Mouse (Mus musculus) 416B (cell line): ENCODE data around the gene Tmem273.

ENCODE experiments used
- DNase-seq: peaks from one replicate; pipeline ENCODE4 v3.0.0; 2011; ENCODE audit warnings: low read depth

Gene Tmem273

DNA sequence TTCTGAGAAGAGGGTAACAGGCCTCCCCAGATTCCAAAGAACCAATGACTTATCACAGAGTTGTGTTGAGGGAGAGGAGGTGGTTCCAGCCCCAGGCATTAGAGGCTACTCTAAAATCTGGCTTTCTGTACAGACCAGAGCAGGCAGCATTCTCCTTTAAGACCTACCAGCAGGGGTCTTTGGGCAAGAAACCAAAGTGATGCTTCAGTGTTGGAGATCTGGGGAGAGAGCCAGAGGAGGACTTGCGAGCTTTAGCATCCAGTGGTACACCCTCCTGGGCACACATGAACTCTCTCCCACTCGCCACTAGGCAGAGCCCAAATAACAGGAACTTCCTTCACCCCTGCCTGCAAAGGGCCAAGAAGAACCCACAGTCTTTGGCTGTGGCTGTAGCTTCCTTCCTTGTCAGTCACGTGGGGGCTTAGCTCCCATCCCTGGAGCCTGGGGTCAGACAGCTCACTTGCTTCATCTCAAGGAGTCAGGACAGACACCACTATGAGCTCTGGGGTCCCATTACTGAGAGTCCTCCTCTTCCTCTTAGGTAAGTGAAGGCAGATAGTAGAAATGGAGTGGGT, at the start of gene Tmem273:
TSS of gene Tmem273 (plus strand) at position 408 of the 575 bp plus-strand sequence.
- peak; percentile 94 for DNase-seq

DNA sequence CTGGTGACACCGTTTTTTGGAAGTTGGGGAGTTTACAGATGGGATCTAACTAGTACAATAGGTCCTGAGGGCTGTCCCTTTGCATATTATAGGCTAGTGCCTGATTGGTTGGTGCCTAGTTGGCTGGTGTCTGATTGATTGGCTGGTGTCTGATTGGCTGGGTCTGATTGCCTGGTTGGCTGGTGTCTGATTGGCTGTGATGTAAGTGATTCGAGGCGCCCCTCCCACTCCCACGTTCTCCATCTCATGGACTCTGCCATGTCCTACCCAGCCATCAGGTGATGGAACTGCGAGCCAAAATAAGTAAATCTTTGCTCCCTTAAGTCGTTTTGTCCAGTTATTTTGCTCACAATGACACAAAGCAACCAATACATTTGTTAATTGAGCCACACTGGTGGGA, 49.2 kb upstream of the Tmem273 start:
- DNase-seq: no peak

DNA sequence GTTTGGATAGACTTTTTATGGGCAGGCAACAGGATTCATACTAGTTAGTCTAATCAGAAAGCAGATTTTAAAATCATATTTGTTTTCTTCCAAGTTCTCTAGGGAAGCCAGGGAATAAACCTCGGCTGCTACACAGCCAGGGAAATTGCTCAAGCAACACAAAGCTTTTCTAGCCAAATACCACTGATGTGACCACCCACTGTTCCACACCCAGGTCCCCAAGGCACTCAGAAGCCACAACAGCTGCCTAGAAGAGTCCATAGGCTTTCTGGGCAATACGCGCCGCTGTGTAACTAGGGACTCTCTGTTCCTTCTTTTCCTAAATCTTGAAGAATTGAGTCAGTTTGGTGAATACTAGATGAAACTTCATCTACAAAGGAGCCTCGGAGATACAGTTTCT, 47.2 kb upstream of the Tmem273 start:
- DNase-seq: no peak

DNA sequence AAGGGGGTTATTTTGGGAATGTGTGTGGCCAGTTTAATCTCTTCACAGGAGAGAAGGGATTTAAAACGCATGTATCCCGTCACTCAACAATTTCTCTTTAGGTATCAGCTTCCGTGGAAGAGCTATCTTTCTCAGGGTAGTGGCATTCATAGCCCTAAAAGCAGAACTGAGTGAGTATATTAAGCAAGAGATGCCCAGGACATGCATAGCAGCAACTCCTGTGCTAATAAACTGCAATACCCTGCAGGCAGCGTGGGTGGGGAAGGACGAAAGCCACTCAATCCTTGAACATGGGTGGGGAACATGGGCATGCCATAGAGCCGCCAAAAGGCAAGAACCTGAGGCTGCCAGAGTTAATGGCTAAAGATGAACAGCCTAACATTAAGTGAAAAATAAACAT, 37.2 kb upstream of the Tmem273 start:
- DNase-seq: no peak

DNA sequence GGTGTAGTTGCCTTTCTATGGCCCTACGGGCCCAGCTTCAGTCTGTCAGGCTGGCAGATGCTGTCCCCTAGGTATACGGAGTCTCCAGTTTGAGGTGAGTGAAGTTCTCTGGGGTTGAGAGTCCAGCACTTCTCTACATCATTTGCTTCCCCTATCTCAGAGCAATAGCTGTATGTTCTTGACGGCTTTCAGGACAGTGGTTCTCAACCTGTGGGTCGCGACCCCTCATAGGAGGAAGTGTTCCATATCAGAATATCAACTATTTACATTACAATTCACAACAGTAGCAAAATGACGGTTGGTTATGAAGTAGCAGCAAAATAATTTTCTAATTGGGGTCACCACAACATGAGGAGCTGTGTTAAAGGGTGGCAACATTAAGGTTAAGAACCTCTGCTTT, 35.0 kb upstream of the Tmem273 start:
- DNase-seq: no peak

DNA sequence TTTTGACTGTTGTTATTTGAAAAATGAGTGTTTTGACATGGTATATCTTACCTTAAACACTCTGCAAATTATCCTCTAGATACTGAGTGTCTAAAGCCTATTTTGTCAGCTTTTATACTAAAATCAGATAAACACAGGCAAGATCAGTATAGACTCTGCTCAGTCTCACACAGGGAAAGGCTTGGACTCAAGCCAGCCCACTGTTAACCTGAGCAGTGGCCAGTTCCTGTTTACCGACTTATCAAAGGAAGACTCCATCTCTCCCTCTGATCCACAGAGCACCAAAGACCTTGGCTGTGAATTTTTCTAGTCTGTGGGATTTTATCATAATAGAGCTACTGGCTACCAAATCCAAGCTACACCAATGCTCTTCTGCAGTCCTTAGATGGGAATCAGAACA, 31.5 kb upstream of the Tmem273 start:
- peak; percentile 13 for DNase-seq

DNA sequence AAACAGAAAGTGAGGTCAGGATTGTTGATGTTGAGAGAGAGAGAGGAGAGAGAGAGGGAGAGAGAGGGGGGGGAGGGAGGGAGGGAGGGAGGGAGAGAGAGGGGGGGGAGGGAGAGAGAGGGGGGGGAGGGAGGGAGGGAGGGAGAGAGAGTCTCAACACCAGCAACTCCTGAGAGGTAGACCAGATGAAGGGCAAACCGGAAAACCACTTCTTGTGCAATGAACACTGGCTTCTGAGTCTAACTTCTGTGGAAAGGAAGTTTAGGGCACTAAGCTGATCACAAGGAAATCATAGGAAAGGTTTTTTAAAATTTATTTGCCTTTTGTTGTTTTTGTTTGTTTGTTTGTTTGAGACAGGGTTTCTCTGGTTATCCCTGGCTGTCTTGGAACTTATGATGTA, 23.6 kb upstream of the Tmem273 start:
- DNase-seq: peak; percentile 88

DNA sequence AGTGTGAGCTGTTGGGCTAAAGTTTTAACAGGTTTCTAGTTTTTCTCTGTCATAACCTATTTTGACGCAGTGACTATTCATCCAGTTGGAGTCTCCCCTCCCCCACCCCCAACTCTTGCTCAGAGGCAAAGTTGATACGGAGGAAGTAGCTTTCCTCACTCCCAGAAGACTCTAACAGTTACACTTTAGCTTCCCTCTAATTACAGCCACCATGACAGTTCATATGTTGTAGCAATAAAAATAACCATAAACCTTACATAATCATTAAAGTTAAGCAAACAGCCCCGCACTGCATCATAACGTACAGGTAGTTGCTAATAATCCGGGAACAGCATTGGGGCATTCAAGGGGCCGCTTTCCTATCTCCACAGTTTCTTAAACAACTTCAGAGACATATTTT, 15.2 kb upstream of the Tmem273 start:
- peak; percentile 16 for DNase-seq

DNA sequence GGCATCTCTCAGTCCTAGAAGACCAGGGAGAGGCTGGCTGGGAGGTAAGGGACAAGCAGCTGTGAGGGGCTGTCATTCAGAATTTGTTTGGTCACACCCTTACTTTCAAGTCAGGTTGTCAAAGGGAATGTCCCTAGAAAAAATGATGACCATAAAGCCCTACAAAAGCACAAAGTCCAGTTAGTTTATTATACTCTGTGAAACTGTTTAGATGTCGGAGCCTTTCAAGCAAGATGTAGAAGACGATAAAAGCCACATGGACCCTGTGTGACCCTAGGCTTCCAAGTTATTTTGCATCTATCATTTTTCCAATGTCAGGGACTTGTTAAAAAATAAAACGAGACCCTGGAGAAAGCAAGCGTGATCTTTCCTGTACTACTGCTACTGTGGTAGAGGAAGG, 13.7 kb upstream of the Tmem273 start:
- no peak for DNase-seq

DNA sequence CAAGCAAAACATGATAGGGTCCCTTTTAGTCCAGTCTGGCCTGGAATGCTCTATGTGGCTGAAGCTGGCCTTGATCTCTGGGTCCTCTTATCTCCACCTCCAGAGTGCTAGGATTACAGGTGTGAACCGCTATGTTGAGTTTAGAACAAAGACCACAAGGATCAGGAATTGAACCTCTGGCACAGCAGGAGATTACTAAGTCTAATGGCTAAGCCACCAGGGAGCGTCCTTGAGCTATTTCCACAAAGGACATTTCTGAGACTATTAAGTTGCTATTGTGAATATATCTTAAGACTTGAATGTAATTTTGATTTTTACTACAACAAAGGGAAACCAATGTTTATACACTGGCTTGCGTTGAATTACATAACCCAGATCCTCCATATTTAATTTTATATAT, 13.0 kb upstream of the Tmem273 start:
- peak; percentile 67 for DNase-seq

DNA sequence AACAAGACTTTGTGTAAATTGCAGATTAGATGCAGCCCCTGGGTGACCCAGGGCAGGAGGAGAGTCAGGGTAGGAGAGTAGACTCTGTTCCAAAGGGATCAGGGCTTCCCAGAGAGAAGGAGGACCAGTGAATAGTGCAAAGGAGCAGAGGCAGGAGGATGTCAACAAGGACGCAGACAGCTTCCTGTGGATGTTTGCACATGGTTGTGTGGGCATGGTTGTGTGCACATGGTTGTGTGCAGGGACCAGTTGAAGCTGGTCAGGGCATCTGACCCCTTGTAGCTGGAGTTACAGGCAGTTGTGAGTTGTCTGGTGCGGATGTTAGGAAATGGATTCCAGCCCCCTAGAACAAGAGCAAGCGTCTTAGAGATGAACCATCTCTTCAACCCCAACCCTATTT, 12.3 kb upstream of the Tmem273 start:
- DNase-seq: no peak

DNA sequence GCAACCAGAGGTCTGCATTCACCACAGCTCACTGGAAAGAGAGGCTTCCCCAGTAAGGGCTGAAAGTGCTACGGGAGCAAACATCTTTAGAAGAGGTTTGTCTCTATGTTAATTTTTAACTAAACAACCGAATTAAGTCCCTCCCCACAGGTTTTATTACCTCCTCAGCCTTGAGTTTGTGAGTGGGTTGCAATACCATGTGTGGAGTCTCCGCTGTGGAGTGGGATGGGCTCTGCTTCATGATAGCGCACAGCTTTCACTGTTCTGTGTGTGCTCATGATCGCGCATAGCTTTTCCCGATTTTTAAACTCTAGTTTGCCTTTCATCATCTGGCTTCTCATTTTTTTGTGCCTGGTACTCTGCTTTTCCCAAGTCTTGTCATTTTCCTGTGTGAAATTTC, 9.7 kb upstream of the Tmem273 start:
- no peak for DNase-seq

DNA sequence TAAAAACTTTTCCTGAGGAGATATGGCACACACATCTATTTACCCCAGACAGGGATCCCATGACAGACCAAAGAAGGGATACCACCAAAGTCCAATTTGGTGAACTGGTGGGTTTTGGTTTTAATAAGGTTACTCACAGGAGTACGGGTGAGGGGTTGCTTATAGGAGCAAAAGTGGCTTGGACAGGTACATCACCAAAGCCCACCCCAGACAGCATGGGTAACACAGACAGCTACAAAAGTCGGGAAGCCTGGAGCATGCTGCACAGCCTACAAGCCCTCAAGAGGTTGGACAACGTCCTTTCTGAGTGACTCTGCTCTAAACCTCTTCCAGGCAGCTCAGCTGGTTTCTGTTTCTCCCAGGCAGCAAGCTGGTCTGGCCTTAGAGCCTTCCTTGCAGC, 7.4 kb upstream of the Tmem273 start:
- DNase-seq: no peak

DNA sequence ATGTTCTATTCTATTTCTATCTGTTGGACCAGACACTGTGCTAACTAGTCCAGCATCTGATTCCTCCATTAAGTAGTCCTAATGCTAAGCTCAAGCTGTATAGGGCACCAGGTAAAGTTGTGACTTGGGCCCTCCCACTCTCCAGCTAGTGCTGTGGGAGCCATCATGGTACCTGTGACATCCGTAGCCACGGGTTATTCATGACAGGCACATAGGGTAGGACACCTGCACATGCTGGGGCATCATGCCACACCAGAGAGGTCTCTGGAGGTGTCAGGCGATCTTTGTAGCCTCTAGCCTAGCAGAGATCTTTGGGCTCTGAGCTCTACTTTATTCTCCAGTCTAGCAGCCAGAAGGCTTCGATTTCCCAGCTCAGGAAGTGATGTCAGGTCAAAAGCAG, 2.9 kb upstream of the Tmem273 start:
- peak; percentile 58 for DNase-seq

DNA sequence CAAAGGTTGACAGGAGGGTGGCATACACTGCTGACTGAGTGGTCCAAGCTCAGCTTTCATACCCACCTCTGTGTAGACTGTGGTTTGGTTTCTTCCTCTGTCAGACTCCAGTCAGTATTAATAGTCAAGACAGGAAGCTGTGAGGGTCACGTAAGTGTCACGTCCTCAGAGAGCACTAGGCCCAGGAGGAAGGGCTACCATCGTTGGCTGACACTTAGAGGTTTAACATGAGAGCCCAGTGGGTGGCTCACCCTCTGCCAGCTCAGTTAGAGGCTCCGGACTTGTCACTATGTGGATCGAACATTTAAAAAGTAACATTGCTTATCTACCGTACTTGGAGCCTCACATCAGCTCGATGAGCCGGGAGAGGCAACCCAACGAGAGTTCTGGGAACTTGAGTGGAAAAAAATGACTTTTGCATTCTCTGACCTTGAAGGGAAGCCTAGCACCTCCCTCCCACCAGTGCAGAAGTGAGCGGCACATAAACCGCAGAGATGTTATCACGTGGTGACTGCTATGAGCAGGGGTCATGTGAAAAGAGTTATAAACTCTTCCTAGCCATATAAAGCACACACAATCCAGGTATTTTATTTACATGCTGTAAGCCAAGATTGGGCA, 1.5 kb upstream of the Tmem273 start:
- DNase-seq: peak; percentile 91

DNA sequence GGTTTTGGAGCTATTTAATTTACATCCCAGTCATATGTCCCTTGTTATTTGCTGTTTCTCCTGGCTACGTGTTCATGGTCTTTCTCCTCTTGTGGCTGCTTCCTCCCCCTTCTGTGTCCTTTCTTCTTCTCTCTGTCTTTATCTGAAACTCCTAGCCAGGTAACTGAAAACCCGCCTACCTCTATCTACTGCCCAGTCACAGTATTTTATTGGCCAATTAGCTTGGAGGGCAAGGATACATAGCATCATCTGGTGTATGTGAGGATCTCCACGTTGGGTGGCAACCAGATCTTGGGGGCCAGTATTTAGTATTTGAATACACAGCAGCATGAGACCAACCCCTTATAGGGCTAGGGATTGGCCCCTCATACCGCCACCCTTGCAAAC, 1.0 kb upstream of the Tmem273 start:
- DNase-seq: no peak

DNA sequence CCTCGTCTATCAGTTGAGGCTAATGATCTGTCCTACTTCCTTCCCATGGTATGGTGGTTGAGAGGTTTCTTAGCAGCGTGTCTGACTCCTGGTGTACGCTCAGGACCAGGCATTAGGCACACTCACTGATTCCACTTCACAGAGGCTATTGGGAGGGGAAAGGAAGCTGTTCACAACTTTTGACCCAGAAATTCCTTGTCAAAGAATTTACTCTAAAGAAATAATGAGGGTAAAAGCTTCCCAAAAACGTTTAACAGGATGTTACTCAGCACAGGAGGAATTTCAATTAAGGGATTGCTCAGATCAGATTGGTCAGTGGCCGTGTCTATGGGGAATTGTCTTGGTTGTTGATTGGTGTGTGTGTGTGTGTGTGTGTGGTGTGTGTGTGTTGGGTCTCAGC, 1.9 kb downstream of the Tmem273 start:
- no peak for DNase-seq

DNA sequence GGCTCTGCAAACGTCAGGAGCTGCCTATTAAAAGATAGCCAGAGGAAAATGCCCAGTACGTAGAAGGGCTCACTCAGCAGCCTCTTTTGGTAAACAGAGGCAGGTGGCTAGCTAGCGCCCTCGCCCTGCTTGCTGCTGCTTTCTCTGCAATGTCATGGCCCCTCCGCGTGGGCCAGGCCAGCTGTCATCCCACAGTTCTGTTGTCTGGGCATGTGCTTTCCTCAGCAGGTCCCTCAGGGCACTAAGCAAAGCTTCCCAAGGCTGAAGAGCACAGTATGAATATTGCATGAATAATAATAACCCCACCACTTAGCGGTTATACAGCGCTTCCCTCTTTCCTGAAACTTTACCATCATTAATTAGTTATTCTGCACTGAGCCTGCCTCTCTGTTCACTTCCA, 10.6 kb downstream of the Tmem273 start:
- DNase-seq: no peak

DNA sequence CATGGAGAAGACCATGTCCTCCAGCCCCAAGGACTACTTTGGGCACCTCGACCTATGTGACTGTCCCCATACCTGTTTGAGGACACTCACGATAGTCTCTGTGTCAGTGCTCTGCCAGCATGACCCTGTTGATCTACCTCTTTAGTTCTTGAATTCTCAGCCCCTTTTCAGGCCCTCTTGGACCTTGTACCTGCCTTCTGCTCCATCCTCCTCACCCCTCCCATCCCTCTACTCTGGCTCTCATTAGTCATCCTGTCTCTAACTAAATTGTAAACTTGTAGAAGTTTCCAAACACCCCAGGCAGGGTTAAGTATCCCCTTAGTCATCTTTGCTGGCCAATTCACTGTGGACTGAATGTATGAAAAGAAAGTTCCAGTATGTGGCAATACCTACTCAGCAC, 12.0 kb downstream of the Tmem273 start:
- DNase-seq: peak; percentile 81

DNA sequence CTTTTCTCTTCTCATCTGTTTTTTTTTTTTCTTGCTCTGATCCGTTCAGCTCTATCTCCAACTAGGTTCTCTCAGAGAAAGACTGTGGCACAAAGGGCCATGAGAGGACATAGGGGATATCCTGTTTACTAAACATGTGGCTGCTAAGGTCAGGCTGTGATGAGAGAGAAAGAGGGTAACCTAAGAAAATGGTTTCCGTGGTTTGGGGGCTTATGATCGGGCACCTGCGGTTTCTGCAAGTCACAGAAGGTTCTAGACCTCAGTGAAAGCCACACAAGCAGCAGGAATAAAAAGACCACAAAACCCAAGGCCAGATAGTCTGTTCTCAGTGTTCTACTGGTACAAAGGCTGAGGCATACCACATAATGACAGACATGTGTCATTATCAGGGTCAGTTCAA, 12.6 kb downstream of the Tmem273 start:
- peak; percentile 93 for DNase-seq

DNA sequence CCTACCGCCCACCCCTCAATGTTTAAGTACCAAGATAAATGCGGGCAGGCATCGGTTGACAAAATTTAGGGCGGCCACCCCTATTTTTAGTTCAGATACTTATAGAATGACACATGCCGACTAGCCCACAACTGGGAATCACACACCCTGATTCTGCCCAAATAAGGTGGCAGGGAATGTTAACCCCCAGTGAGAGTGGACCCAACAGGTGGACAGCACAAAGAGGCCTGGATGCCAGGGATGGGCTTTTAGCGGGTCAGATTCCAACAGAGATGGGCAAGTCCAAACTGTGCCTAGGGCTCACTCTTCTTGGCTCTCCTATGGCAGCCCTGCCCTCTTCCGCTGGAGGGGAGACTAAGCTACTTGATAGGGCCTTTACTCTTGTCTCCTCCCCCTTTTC, 14.3 kb downstream of the Tmem273 start:
- no peak for DNase-seq

DNA sequence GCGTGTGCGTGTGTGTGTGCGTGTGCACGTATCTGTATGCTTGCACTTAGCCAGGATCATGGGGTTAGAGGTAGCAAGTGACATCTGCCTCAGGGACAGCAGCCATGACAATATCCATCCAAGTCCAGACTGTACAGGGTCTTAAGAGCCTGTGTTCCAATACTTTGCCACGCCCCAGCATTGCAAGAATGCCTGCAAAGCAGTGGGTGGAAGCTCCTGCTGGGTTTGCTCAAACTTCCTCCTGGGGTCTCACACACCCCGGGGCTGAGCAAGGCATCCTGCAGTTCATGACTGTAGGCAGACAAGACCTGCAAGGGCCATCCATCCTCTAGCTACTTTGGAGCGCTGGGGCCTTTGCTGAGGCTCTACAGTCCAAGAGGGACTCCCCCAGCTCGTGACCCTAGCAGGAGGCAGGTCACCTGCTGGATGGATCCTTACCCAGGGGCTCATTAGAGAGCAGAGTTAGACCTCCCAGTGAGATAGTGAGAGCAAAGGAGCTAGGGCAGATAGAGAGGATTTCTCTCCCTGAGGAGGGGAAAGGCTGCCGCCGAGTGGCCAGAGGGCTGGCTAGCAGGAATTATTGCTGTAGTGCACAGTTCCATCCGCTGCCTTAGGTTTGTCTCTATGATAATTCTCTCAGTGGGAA, 15.4 kb downstream of the Tmem273 start:
- DNase-seq: peak; percentile 48

DNA sequence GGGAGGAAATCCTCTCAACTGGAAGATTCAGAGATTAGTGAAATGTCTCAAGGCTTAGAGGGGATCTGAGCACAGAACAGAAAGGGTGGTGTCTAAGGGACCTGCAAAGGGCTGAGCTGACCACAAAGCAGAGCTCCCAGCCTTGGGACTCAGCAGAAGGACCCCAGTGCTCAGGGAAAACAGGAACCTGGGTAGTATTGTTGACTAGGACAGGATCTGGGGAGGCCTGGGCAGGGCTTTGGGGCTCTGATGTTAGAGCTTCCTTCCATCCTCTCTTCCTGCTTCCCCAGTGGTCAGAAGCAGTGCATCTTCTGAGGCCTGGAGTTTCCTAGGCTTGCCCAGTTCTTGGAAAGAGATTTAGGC, 15.9 kb downstream of the Tmem273 start:
- DNase-seq: no peak

DNA sequence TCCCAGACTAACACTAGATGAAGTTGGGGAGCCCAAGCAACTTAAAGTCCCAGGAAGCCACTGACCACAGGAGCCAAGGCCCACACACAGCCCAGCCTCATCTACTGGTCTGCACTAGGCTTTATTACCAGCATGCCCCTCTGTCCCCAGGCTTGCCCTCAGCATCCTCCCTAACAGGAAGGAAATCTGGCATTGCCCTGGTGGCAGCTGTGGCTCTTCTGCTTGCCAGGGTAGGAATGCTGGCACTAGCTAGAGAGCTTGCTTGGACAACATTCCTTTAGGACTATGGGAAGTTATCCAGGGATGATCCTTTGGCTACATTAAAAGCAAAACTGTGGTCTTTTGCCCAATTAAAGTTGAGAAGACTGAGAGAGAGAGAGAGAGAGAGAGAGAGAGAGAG, 24.3 kb downstream of the Tmem273 start:
- no peak for DNase-seq
